Mouse (Mus musculus): ENCODE data around the gene Cln3. TPM values are rescaled to one million over a fixed set of nuclear protein-coding genes. Genes with fewer than 3 reads are reported as not detected.

Gene Cln3
- 32.7 and 37.7 TPM in 2 replicates for polyA plus RNA-seq (2015; fragmentation: Nextera tagmentation; extraction: Ambion mirVana)

GRCm38 (mm10) chr7:126585717-126586116, at the start of gene Cln3:
Gene Cln3 (minus strand): TSS chr7:126585817.
- H3K4me2 ChIP-seq = no peak within 1 kb of the TSS
- WGBS = 69% methylated on average over 6 of the region's 6 CpGs
- H3K4me3 ChIP-seq = no peak within 1 kb of the TSS
- H3K9me3 ChIP-seq = no peaks in the 10 kb centered on the region
- peaks cover 25% of the 10 kb centered on the region for H3K4me1 ChIP-seq
- peaks cover 8% of the 10 kb centered on the region; the same call in 1 of the 2 replicates for H3K27me3 ChIP-seq
- ATAC-seq (ENCODE audit: insufficient number of reproducible peaks, low FRiP score, low TSS enrichment, low read depth) = no peak
- no peak within 1 kb of the TSS for H3K27ac ChIP-seq
- H3K36me3 ChIP-seq = 0 out of 2 replicates have a peak, but pooled peaks cover 4% of the 10 kb centered on the region
- H3K9ac ChIP-seq = no peak within 1 kb of the TSS

GRCm38 (mm10) chr7:126635375-126635774, 49.8 kb upstream of the Cln3 start:
- Histone ChIP-seq H3K36me3 (no peaks in the 10 kb centered on the region), H3K4me2 (no peak overlapping the region), H3K4me1 (peaks cover 11% of the 10 kb centered on the region; the same call in 1 of the 2 replicates), H3K9ac (no peak overlapping the region), H3K9me3 (no peaks in the 10 kb centered on the region), H3K27me3 (no peaks in the 10 kb centered on the region), H3K4me3 (no peak overlapping the region), H3K27ac (no peak overlapping the region)
- no peak for ATAC-seq (ENCODE audit: insufficient number of reproducible peaks, low FRiP score, low TSS enrichment, low read depth)

- H3K36me3 ChIP-seq = no peaks in the 10 kb centered on the region
- no peaks in the 10 kb centered on the region for H3K9me3 ChIP-seq
- H3K4me3 ChIP-seq = no peak overlapping the region
- no peak overlapping the region for H3K4me2 ChIP-seq
- whole genome bisulfite sequencing = 48% methylated on average over 2 of the region's 2 CpGs
- no peaks in the 10 kb centered on the region for H3K27me3 ChIP-seq
- ATAC-seq (ENCODE audit: insufficient number of reproducible peaks, low FRiP score, low TSS enrichment, low read depth) = no peak
- no peak overlapping the region for H3K27ac ChIP-seq
- peaks cover 15% of the 10 kb centered on the region for H3K4me1 ChIP-seq
- H3K9ac ChIP-seq = no peak overlapping the region
Measured at GRCm38 (mm10) chr7:126632478-126632877, 46.9 kb upstream of the Cln3 start.

GRCm38 (mm10) chr7:126630824-126631518, 45.4 kb upstream of the Cln3 start, which contains the start of gene Nupr1:
Gene Nupr1 (minus strand): TSS chr7:126630861.
- no peaks in the 10 kb centered on the region for H3K36me3 ChIP-seq
- 90% methylated on average over 4 of the region's 4 CpGs for WGBS
- H3K9me3 ChIP-seq = no peaks in the 10 kb centered on the region
- H3K9ac ChIP-seq = no peak within 1 kb of the TSS
- no peak within 1 kb of the TSS for H3K4me3 ChIP-seq
- peaks cover 17% of the 10 kb centered on the region for H3K4me1 ChIP-seq
- H3K4me2 ChIP-seq = no peak within 1 kb of the TSS
- H3K27me3 ChIP-seq = no peaks in the 10 kb centered on the region
- ATAC-seq (ENCODE audit: insufficient number of reproducible peaks, low FRiP score, low TSS enrichment, low read depth) = no peak
- no peak within 1 kb of the TSS for H3K27ac ChIP-seq

GRCm38 (mm10) chr7:126629915-126630314, 44.3 kb upstream of the Cln3 start:
- ATAC-seq (ENCODE audit: insufficient number of reproducible peaks, low FRiP score, low TSS enrichment, low read depth) = no peak
- Histone ChIP-seq H3K9me3 (no peaks in the 10 kb centered on the region), H3K4me3 (no peak overlapping the region), H3K27ac (no peak overlapping the region), H3K4me2 (no peak overlapping the region), H3K27me3 (no peaks in the 10 kb centered on the region), H3K36me3 (no peaks in the 10 kb centered on the region), H3K4me1 (peaks cover 27% of the 10 kb centered on the region), H3K9ac (no peak overlapping the region)
- WGBS = 24% methylated on average over 3 of the region's 3 CpGs

GRCm38 (mm10) chr7:126628111-126628510, 42.5 kb upstream of the Cln3 start:
- Histone ChIP-seq H3K4me3 (no peak overlapping the region), H3K27me3 (no peaks in the 10 kb centered on the region), H3K9me3 (no peaks in the 10 kb centered on the region), H3K27ac (no peak overlapping the region), H3K9ac (no peak overlapping the region), H3K36me3 (no peaks in the 10 kb centered on the region), H3K4me1 (peaks cover 18% of the 10 kb centered on the region), H3K4me2 (no peak overlapping the region)
- 43% methylated on average over 6 of the region's 6 CpGs for WGBS
- no peak for ATAC-seq (ENCODE audit: insufficient number of reproducible peaks, low FRiP score, low TSS enrichment, low read depth)

GRCm38 (mm10) chr7:126625807-126626600, 40.4 kb upstream of the Cln3 start:
- 77% methylated on average over 3 of the region's 3 CpGs for WGBS
- Histone ChIP-seq H3K9me3 (no peaks in the 10 kb centered on the region), H3K4me1 (peaks cover 26% of the 10 kb centered on the region), H3K27ac (peak overlapping the region; percentile 43), H3K36me3 (no peaks in the 10 kb centered on the region), H3K27me3 (no peaks in the 10 kb centered on the region), H3K9ac (no peak overlapping the region), H3K4me2 (no peak overlapping the region), H3K4me3 (no peak overlapping the region)
- no peak for ATAC-seq (ENCODE audit: insufficient number of reproducible peaks, low FRiP score, low TSS enrichment, low read depth)

- Histone ChIP-seq H3K9me3 (no peaks in the 10 kb centered on the region), H3K4me1 (peaks cover 26% of the 10 kb centered on the region), H3K27me3 (no peaks in the 10 kb centered on the region), H3K4me2 (no peak overlapping the region), H3K4me3 (peak overlapping the region; percentile 11; the same call in 1 of the 2 replicates), H3K36me3 (no peaks in the 10 kb centered on the region), H3K9ac (no peak overlapping the region), H3K27ac (peak overlapping the region; percentile 43)
- WGBS = 33% methylated on average over 6 of the region's 6 CpGs
- peak; percentile 79 for ATAC-seq (ENCODE audit: insufficient number of reproducible peaks, low FRiP score, low TSS enrichment, low read depth)
Measured at GRCm38 (mm10) chr7:126625369-126625768, 39.8 kb upstream of the Cln3 start.

GRCm38 (mm10) chr7:126624774-126625173, 39.2 kb upstream of the Cln3 start:
- H3K4me2 ChIP-seq = 0 out of 2 replicates have a peak overlapping the region, but pooled peaks have one; percentile 12
- H3K27ac ChIP-seq = peak overlapping the region; percentile 12; the same call in 1 of the 2 replicates
- peak overlapping the region; percentile 11 for H3K4me3 ChIP-seq
- no peak overlapping the region for H3K9ac ChIP-seq
- peaks cover 26% of the 10 kb centered on the region for H3K4me1 ChIP-seq
- H3K27me3 ChIP-seq = no peaks in the 10 kb centered on the region
- H3K9me3 ChIP-seq = no peaks in the 10 kb centered on the region
- WGBS = 70% methylated on average over 16 of the region's 16 CpGs
- no peaks in the 10 kb centered on the region for H3K36me3 ChIP-seq
- no peak for ATAC-seq (ENCODE audit: insufficient number of reproducible peaks, low FRiP score, low TSS enrichment, low read depth)

GRCm38 (mm10) chr7:126623381-126623780, 37.8 kb upstream of the Cln3 start:
- Histone ChIP-seq H3K4me2 (no peak overlapping the region), H3K9ac (no peak overlapping the region), H3K27me3 (no peaks in the 10 kb centered on the region), H3K9me3 (no peaks in the 10 kb centered on the region), H3K4me1 (peaks cover 25% of the 10 kb centered on the region), H3K27ac (no peak overlapping the region), H3K4me3 (no peak overlapping the region), H3K36me3 (no peaks in the 10 kb centered on the region)
- no peak for ATAC-seq (ENCODE audit: insufficient number of reproducible peaks, low FRiP score, low TSS enrichment, low read depth)
- WGBS = 79% methylated on average over 1 of the region's 1 CpGs

GRCm38 (mm10) chr7:126621452-126622359, 36.1 kb upstream of the Cln3 start:
- H3K36me3 ChIP-seq = no peaks in the 10 kb centered on the region
- ATAC-seq (ENCODE audit: insufficient number of reproducible peaks, low FRiP score, low TSS enrichment, low read depth) = no peak
- no peaks in the 10 kb centered on the region for H3K9me3 ChIP-seq
- no peak overlapping the region for H3K4me2 ChIP-seq
- no peaks in the 10 kb centered on the region for H3K27me3 ChIP-seq
- no peak overlapping the region for H3K27ac ChIP-seq
- H3K9ac ChIP-seq = no peak overlapping the region
- peaks cover 22% of the 10 kb centered on the region for H3K4me1 ChIP-seq
- H3K4me3 ChIP-seq = no peak overlapping the region
- WGBS = 59% methylated on average over 9 of the region's 9 CpGs
